Mouse (Mus musculus) kidney, postnatal 0 days (tissue): ENCODE measurements around the gene BC005624. TPM values are rescaled to one million over a fixed set of nuclear protein-coding genes. Genes with fewer than 3 reads are reported as not detected.

ENCODE experiments used
- ATAC-seq: fragments of 200-750 bp; cut with Nextera tagmentation; replicated peaks from 2 replicates; pipeline ENCODE4 v1.8.0; 2017; ENCODE audit warnings: low read depth, moderate number of reproducible peaks, moderate TSS enrichment, moderate library complexity; ENCODE audit not compliant: low FRiP score
- DNase-seq: peaks from one replicate; pipeline ENCODE4 v3.0.0-alpha.2; 2016; ENCODE audit warnings: low spot score
- H3K27ac ChIP-seq: fragments of 300-500 bp; sonication (generic); 2 replicates; pipeline ENCODE4 v1.5.1; 2014; ENCODE audit warnings: mild to moderate bottlenecking
- H3K27me3 ChIP-seq: fragments of 300-500 bp; sonication (generic); 2 replicates; pipeline ENCODE4 v1.6.1; 2014; ENCODE audit warnings: low read length, mixed read lengths; ENCODE audit not compliant: insufficient read depth
- H3K36me3 ChIP-seq: fragments of 300-500 bp; sonication (generic); 2 replicates; pipeline ENCODE4 v1.6.1; 2014; ENCODE audit warnings: low read length, mixed read lengths; ENCODE audit not compliant: insufficient read depth
- H3K4me1 ChIP-seq: fragments of 300-500 bp; sonication (generic); replicated peaks from 2 replicates; pipeline ENCODE4 v1.6.1; 2014; ENCODE audit warnings: antibody characterized with exemption, low read length, mixed read lengths; ENCODE audit not compliant: insufficient read depth
- H3K4me2 ChIP-seq: fragments of 300-500 bp; sonication (generic); 2 replicates; pipeline ENCODE4 v1.6.1; 2014; ENCODE audit warnings: mild to moderate bottlenecking, low read length, moderate library complexity, mixed read lengths
- H3K4me3 ChIP-seq: fragments of 300-500 bp; sonication (generic); replicated peaks from 2 replicates; pipeline ENCODE4 v1.5.1; 2014; ENCODE audit warnings: low read depth, low read length
- H3K9ac ChIP-seq: fragments of 300-500 bp; sonication (generic); 2 replicates; pipeline ENCODE4 v1.6.1; 2014; ENCODE audit warnings: low read depth, low read length
- H3K9me3 ChIP-seq: fragments of 300-500 bp; sonication (generic); replicated peaks from 2 replicates; pipeline ENCODE4 v1.6.1; 2016; ENCODE audit warnings: low read length, inconsistent platforms, mixed read lengths
- CTCF ChIP-seq: IDR thresholded peaks from 2 replicates; pipeline ENCODE4 v1.5.1; 2016; ENCODE audit warnings: antibody characterized with exemption, low read depth, mild to moderate bottlenecking, moderate library complexity
- WGBS: fragments of 180-500 bp; shearing (Covaris S2); extraction: QIAGEN DNeasy Blood & Tissue Kit; methylation state at CpG from one replicate; pipeline ENCODE4 v1.1.7; 2014; 5-methylcytosine and 5-hydroxymethylcytosine counted together
- polyA plus RNA-seq: library from polyadenylated mRNA; unstranded; fragments of >200 nt; fragmentation: Nextera tagmentation; extraction: Ambion mirVana; gene quantifications from 2 replicates; pipeline ENCODE4 v1.2.1, GENCODE M21; 2015

BC005624 gene
- polyA plus RNA-seq, 1 experiment from 2014 or later = 47.2 TPM

- Histone ChIP-seq H3K9me3 (no peaks in the 10 kb centered on the region), H3K4me1 (peaks cover 12% of the 10 kb centered on the region; the same call in 1 of the 2 replicates), H3K27me3 (no peaks in the 10 kb centered on the region), H3K9ac (no peak overlapping the region), H3K36me3 (no peaks in the 10 kb centered on the region), H3K4me3 (no peak overlapping the region), H3K4me2 (no peak overlapping the region), H3K27ac (no peak overlapping the region)
- peak; percentile 88 for DNase-seq
- TF ChIP-seq CTCF = peak; percentile 89
- peak; percentile 65; the same call in 1 of the 2 replicates for ATAC-seq
- WGBS = 24% methylated on average over 14 of the region's 14 CpGs
These were observed 54.0 kb downstream of the BC005624 start for GRCm38 (mm10) chr2:30927844-30928628.

GRCm38 (mm10) chr2:30927151-30927781 lies 54.7 kb downstream of the BC005624 start:
- no peaks in the 10 kb centered on the region for H3K36me3 ChIP-seq
- H3K9me3 ChIP-seq = no peaks in the 10 kb centered on the region
- no peak overlapping the region for H3K9ac ChIP-seq
- no peak for TF ChIP-seq CTCF
- no peak overlapping the region for H3K4me3 ChIP-seq
- 62% methylated on average over 9 of the region's 9 CpGs for WGBS
- ATAC-seq = no peak
- peaks cover 12% of the 10 kb centered on the region; the same call in 1 of the 2 replicates for H3K4me1 ChIP-seq
- H3K27ac ChIP-seq = no peak overlapping the region
- H3K4me2 ChIP-seq = no peak overlapping the region
- H3K27me3 ChIP-seq = no peaks in the 10 kb centered on the region
- no peak for DNase-seq

GRCm38 (mm10) chr2:30926381-30926780 lies 55.6 kb downstream of the BC005624 start:
- Histone ChIP-seq H3K4me1 (peaks cover 12% of the 10 kb centered on the region; the same call in 1 of the 2 replicates), H3K4me3 (no peak overlapping the region), H3K4me2 (no peak overlapping the region), H3K36me3 (no peaks in the 10 kb centered on the region), H3K9me3 (no peaks in the 10 kb centered on the region), H3K27me3 (no peaks in the 10 kb centered on the region), H3K9ac (no peak overlapping the region), H3K27ac (no peak overlapping the region)
- TF ChIP-seq CTCF = no peak
- DNase-seq (no peak), ATAC-seq (no peak)
- 65% methylated on average over 4 of the region's 4 CpGs for WGBS

- no peak for DNase-seq
- H3K9me3 ChIP-seq = no peaks in the 10 kb centered on the region
- no peak for ATAC-seq
- H3K36me3 ChIP-seq = no peaks in the 10 kb centered on the region
- H3K4me2 ChIP-seq = no peak overlapping the region
- no peak for TF ChIP-seq CTCF
- no peak overlapping the region for H3K4me3 ChIP-seq
- H3K27ac ChIP-seq = no peak overlapping the region
- 71% methylated on average over 4 of the region's 4 CpGs for WGBS
- H3K4me1 ChIP-seq = peaks cover 12% of the 10 kb centered on the region; the same call in 1 of the 2 replicates
- no peaks in the 10 kb centered on the region for H3K27me3 ChIP-seq
- no peak overlapping the region for H3K9ac ChIP-seq
These were observed 56.8 kb downstream of the BC005624 start for GRCm38 (mm10) chr2:30925181-30925580.

GRCm38 (mm10) chr2:30923099-30923498 lies 58.9 kb downstream of the BC005624 start:
- Histone ChIP-seq H3K9me3 (no peaks in the 10 kb centered on the region), H3K4me3 (no peak overlapping the region), H3K36me3 (no peaks in the 10 kb centered on the region), H3K9ac (no peak overlapping the region), H3K4me1 (no peaks in the 10 kb centered on the region), H3K27me3 (no peaks in the 10 kb centered on the region), H3K4me2 (no peak overlapping the region), H3K27ac (no peak overlapping the region)
- DNase-seq = no peak
- WGBS = 71% methylated on average over 3 of the region's 3 CpGs
- no peak for ATAC-seq
- TF ChIP-seq CTCF = no peak

Other genes with a start within 250 kb of the BC005624 start
- gene 1700001O22Rik, start 178.5 kb downstream of the BC005624 start, polyA plus RNA-seq = 4.6 TPM in 2 replicates
- gene Ntmt1, start 174.4 kb downstream of the BC005624 start, polyA plus RNA-seq = 77.4 and 81.4 TPM in 2 replicates
- 26.1 and 26.9 TPM in 2 replicates for gene Asb6, start 151.9 kb downstream of the BC005624 start, polyA plus RNA-seq
- gene Prrx2, start 147.2 kb downstream of the BC005624 start, polyA plus RNA-seq = 5.8 and 6.9 TPM in 2 replicates
- gene Ptges, start 52.3 kb downstream of the BC005624 start, polyA plus RNA-seq = 44.2 and 47.9 TPM in 2 replicates
- gene Tor1b, start 29.2 kb downstream of the BC005624 start, polyA plus RNA-seq = 34.8 and 35.3 TPM in 2 replicates
- gene Tor1a, start 14.3 kb downstream of the BC005624 start, polyA plus RNA-seq = 69.1 and 70.7 TPM in 2 replicates
- gene Usp20, start 78 bp upstream of the BC005624 start, polyA plus RNA-seq = 12.9 and 15.9 TPM in 2 replicates
- 12.3 and 14.0 TPM in 2 replicates for gene Fnbp1, start 159.8 kb upstream of the BC005624 start, polyA plus RNA-seq
- 30.7 and 32.3 TPM in 2 replicates for gene Gpr107, start 170.1 kb upstream of the BC005624 start, polyA plus RNA-seq